Mouse (Mus musculus) midbrain, embryonic 12.5 days (tissue): Measurements from ENCODE around the gene Arf3. TPM values are rescaled to one million over a fixed set of nuclear protein-coding genes. Genes with fewer than 3 reads are reported as not detected.

Experiments
- ATAC-seq: fragments of 200-750 bp; cut with Nextera tagmentation; 2 replicates; pipeline ENCODE4 v1.8.0; 2017; ENCODE audit warnings: low read depth, moderate TSS enrichment, moderate library complexity; ENCODE audit not compliant: low FRiP score
- H3K27ac ChIP-seq: fragments of 300-500 bp; sonication (generic); replicated peaks from 2 replicates; pipeline ENCODE4 v1.5.1; 2016; ENCODE audit warnings: mild to moderate bottlenecking
- H3K27me3 ChIP-seq: fragments of 300-500 bp; sonication (generic); 2 replicates; pipeline ENCODE4 v1.6.1; 2016; ENCODE audit warnings: mild to moderate bottlenecking
- H3K36me3 ChIP-seq: fragments of 300-500 bp; sonication (generic); 2 replicates; pipeline ENCODE4 v1.6.1; 2016
- H3K4me1 ChIP-seq: fragments of 300-500 bp; sonication (generic); 2 replicates; pipeline ENCODE4 v1.6.1; 2016
- H3K4me2 ChIP-seq: fragments of 300-500 bp; sonication (generic); replicated peaks from 2 replicates; pipeline ENCODE4 v1.6.1; 2016; ENCODE audit warnings: mild to moderate bottlenecking, moderate library complexity
- H3K4me3 ChIP-seq: fragments of 300-500 bp; sonication (generic); 2 replicates; pipeline ENCODE4 v1.5.1; 2016; ENCODE audit warnings: mild to moderate bottlenecking
- H3K9ac ChIP-seq: fragments of 300-500 bp; sonication (generic); replicated peaks from 2 replicates; pipeline ENCODE4 v1.6.1; 2016; ENCODE audit warnings: mild to moderate bottlenecking, moderate library complexity
- H3K9me3 ChIP-seq: fragments of 300-500 bp; sonication (generic); 2 replicates; pipeline ENCODE4 v1.6.1; 2016; ENCODE audit warnings: mild to moderate bottlenecking
- WGBS: fragments of 180-500 bp; shearing (Covaris S2); methylation state at CpG from one replicate; pipeline ENCODE4 v1.1.7; 2016; 5-methylcytosine and 5-hydroxymethylcytosine counted together
- polyA plus RNA-seq: library from polyadenylated mRNA; unstranded; fragments of >200 nt; fragmentation: Nextera tagmentation; extraction: Ambion mirVana; gene quantifications from 2 replicates; pipeline ENCODE4 v1.2.1, GENCODE M21; 2016

Arf3 gene
- polyA plus RNA-seq, 1 experiment from 2014 or later: 56.0 TPM

DNA sequence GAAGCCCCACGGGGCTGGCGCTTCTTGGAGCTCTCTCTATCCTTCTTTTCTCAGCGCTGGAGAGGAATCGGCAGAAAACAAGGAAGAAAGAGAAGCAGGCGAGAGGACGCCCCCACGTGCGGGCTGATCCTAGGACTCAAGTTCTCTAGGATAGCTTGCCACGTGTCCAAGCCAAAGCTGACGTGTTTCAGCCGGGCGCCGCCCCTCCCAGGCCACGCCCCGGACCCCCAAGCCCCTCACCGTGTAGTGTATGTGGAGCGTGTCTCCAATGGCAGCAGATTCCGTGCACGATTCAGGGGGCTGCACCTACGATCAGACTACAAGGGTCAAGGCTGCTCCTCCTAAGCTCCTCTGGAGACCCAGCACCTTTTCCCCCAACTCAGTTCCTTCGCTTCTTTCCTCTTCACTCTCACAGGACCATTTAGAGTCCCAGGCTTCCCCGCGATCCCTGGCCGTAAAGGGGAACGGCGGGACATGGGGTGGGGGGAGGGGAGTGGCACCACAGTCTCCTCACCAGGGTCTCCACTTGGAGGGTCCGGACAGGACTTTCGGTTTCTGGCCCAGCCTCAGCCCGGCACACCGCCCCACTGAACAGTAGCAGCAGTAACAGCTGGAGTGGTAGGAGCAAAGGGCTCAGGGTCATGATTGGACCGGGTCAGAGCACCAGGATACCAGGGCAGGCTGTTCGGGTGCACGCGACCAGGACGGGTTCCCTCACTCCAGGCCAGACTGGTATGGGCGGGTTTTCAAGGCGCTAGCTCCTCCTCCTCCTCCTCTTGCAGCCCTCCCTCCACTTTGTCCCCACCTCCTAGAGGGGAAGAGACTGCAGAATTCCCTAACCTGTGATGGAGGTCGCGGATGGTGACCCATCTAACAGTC, 35.3 kb downstream of the Arf3 start, which contains the start of gene Fkbp11:
Gene Fkbp11, minus strand, starts transcription at position 756 of the 879 bp plus-strand sequence.
- Histone ChIP-seq H3K27me3 (peaks cover 58% of the 10 kb centered on the region), H3K9ac (peak within 1 kb of the TSS; percentile 58), H3K4me1 (peaks cover 29% of the 10 kb centered on the region), H3K36me3 (no peaks in the 10 kb centered on the region), H3K4me3 (peak within 1 kb of the TSS; percentile 45), H3K4me2 (peak within 1 kb of the TSS; percentile 89), H3K9me3 (no peaks in the 10 kb centered on the region), H3K27ac (no peak within 1 kb of the TSS)
- peak; percentile 68 for ATAC-seq
- WGBS: under 1% methylated on average over 39 of the region's 39 CpGs

- no peak overlapping the region; the same call in 1 of the 2 replicates for H3K9ac ChIP-seq
- H3K9me3 ChIP-seq: no peaks in the 10 kb centered on the region
- 48% methylated on average over 7 of the region's 7 CpGs for WGBS
- H3K4me1 ChIP-seq: peaks cover 32% of the 10 kb centered on the region
- peak overlapping the region; percentile 45; the same call in 1 of the 2 replicates for H3K4me3 ChIP-seq
- no peaks in the 10 kb centered on the region for H3K36me3 ChIP-seq
- peak overlapping the region; percentile 89 for H3K4me2 ChIP-seq
- no peak overlapping the region for H3K27ac ChIP-seq
- ATAC-seq: no peak
- peaks cover 66% of the 10 kb centered on the region for H3K27me3 ChIP-seq
Observed at GRCm38 (mm10) chr15:98726746-98727145, 36.3 kb downstream of the Arf3 start.

GRCm38 (mm10) chr15:98726079-98726478, 36.9 kb downstream of the Arf3 start:
- peaks cover 69% of the 10 kb centered on the region for H3K27me3 ChIP-seq
- H3K4me2 ChIP-seq: no peak overlapping the region
- no peaks in the 10 kb centered on the region for H3K36me3 ChIP-seq
- H3K9ac ChIP-seq: no peak overlapping the region
- WGBS: 79% methylated on average over 4 of the region's 4 CpGs
- H3K9me3 ChIP-seq: no peaks in the 10 kb centered on the region
- no peak for ATAC-seq
- no peak overlapping the region for H3K4me3 ChIP-seq
- peaks cover 32% of the 10 kb centered on the region for H3K4me1 ChIP-seq
- H3K27ac ChIP-seq: no peak overlapping the region

GRCm38 (mm10) chr15:98724441-98724840, 38.6 kb downstream of the Arf3 start:
- Histone ChIP-seq H3K9me3 (no peaks in the 10 kb centered on the region), H3K27me3 (peaks cover 69% of the 10 kb centered on the region), H3K4me2 (peak overlapping the region; percentile 26), H3K36me3 (no peaks in the 10 kb centered on the region), H3K27ac (no peak overlapping the region), H3K4me1 (peaks cover 32% of the 10 kb centered on the region), H3K9ac (no peak overlapping the region), H3K4me3 (0 out of 2 replicates have a peak overlapping the region, but pooled peaks have one; percentile 0)
- 26% methylated on average over 18 of the region's 19 CpGs for WGBS
- no peak for ATAC-seq

- ATAC-seq: no peak
- peaks cover 54% of the 10 kb centered on the region for H3K27me3 ChIP-seq
- H3K9ac ChIP-seq: no peak overlapping the region
- no peak overlapping the region for H3K4me2 ChIP-seq
- peaks cover 30% of the 10 kb centered on the region for H3K4me1 ChIP-seq
- no peaks in the 10 kb centered on the region for H3K9me3 ChIP-seq
- no peaks in the 10 kb centered on the region for H3K36me3 ChIP-seq
- no peak overlapping the region for H3K27ac ChIP-seq
- WGBS: 74% methylated on average over 14 of the region's 14 CpGs
- H3K4me3 ChIP-seq: no peak overlapping the region
Observed at GRCm38 (mm10) chr15:98722854-98723253, 40.2 kb downstream of the Arf3 start.

DNA sequence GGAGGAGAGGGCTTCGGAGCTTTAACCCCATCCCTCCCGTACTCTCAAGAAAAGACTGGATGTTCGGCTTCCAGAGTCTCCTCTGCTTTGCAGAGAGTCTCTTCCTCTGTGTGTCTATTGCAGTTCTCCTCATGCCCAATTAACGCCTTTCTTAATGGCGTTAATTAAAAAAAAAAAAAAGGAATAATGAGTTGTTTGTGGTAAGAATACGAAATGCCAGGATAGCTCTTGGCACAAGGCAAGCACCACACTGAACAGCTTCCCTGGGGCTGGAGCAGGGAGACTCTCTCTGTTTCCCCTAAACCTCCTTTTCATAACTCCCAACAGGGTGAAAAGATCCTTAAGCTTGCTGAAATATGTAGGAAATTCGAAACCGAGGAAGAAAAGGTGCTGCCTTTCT, 40.8 kb downstream of the Arf3 start:
- H3K27me3 ChIP-seq: peaks cover 47% of the 10 kb centered on the region
- peaks cover 23% of the 10 kb centered on the region for H3K4me1 ChIP-seq
- no peaks in the 10 kb centered on the region for H3K9me3 ChIP-seq
- 71% methylated on average over 8 of the region's 8 CpGs for WGBS
- ATAC-seq: no peak
- H3K27ac ChIP-seq: no peak overlapping the region
- no peak overlapping the region for H3K9ac ChIP-seq
- no peaks in the 10 kb centered on the region for H3K36me3 ChIP-seq
- no peak overlapping the region for H3K4me3 ChIP-seq
- H3K4me2 ChIP-seq: no peak overlapping the region

- no peaks in the 10 kb centered on the region; the same call in 1 of the 2 replicates for H3K4me1 ChIP-seq
- no peak overlapping the region for H3K4me3 ChIP-seq
- H3K27ac ChIP-seq: no peak overlapping the region
- WGBS: 70% methylated on average over 16 of the region's 16 CpGs
- no peak overlapping the region for H3K4me2 ChIP-seq
- H3K9ac ChIP-seq: no peak overlapping the region
- no peaks in the 10 kb centered on the region for H3K9me3 ChIP-seq
- peaks cover 17% of the 10 kb centered on the region for H3K27me3 ChIP-seq
- no peaks in the 10 kb centered on the region for H3K36me3 ChIP-seq
- no peak for ATAC-seq
Observed at GRCm38 (mm10) chr15:98717301-98717700, 45.7 kb downstream of the Arf3 start.

- 0 out of 2 replicates have a peak, but pooled peaks cover 3% of the 10 kb centered on the region for H3K4me1 ChIP-seq
- no peak overlapping the region for H3K4me2 ChIP-seq
- no peak for ATAC-seq
- 84% methylated on average over 5 of the region's 5 CpGs for WGBS
- H3K36me3 ChIP-seq: no peaks in the 10 kb centered on the region
- H3K27ac ChIP-seq: no peak overlapping the region
- H3K9ac ChIP-seq: no peak overlapping the region
- H3K27me3 ChIP-seq: peaks cover 10% of the 10 kb centered on the region
- H3K9me3 ChIP-seq: no peaks in the 10 kb centered on the region
- no peak overlapping the region for H3K4me3 ChIP-seq
Observed at GRCm38 (mm10) chr15:98714230-98714652, 48.8 kb downstream of the Arf3 start.

GRCm38 (mm10) chr15:98710442-98710841, 52.6 kb downstream of the Arf3 start:
- Histone ChIP-seq H3K4me1 (0 out of 2 replicates have a peak, but pooled peaks cover 3% of the 10 kb centered on the region), H3K9ac (no peak overlapping the region), H3K4me3 (no peak overlapping the region), H3K36me3 (no peaks in the 10 kb centered on the region), H3K9me3 (no peaks in the 10 kb centered on the region), H3K27me3 (peaks cover 23% of the 10 kb centered on the region), H3K27ac (no peak overlapping the region), H3K4me2 (no peak overlapping the region)
- ATAC-seq: no peak
- WGBS: 19% methylated on average over 9 of the region's 9 CpGs

DNA sequence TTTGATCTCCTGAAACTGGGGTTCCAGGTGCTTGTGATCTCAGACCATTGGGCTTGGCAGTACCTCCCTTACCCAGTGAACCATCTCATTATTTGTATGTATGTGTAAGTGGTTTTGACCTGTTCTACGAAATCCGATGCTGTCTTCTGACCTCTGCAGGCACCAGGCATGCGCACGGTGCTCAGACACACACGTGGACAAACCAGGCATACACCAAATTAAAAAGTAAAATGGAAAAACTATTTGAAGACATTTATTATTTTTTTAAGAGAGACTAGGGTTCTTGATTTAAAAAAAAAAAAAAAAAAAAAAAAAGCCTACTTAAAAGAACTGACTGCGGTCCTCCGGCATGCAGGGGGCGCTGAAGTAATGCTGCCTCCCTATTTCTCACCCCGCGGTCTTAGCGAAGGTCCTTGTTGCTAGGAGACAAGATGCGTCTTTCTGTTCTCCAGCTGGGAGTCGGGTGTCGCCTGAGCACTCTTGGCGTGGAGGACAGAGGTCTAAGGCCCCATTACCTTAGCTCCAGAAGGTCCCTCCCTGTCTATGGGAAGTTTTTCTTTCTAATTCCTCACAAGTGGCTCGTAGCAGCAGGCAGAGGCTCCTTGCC, 55.1 kb downstream of the Arf3 start, which contains the start of gene Ccdc65:
Gene Ccdc65, plus strand, starts transcription at position 442 of the 607 bp plus-strand sequence.
- Histone ChIP-seq H3K9me3 (no peaks in the 10 kb centered on the region), H3K36me3 (no peaks in the 10 kb centered on the region), H3K4me2 (peak within 1 kb of the TSS; percentile 44), H3K27me3 (peaks cover 27% of the 10 kb centered on the region), H3K9ac (no peak within 1 kb of the TSS), H3K4me1 (0 out of 2 replicates have a peak, but pooled peaks cover 3% of the 10 kb centered on the region), H3K4me3 (peak within 1 kb of the TSS; percentile 32), H3K27ac (no peak within 1 kb of the TSS)
- WGBS: 18% methylated on average over 16 of the region's 16 CpGs
- no peak for ATAC-seq

DNA sequence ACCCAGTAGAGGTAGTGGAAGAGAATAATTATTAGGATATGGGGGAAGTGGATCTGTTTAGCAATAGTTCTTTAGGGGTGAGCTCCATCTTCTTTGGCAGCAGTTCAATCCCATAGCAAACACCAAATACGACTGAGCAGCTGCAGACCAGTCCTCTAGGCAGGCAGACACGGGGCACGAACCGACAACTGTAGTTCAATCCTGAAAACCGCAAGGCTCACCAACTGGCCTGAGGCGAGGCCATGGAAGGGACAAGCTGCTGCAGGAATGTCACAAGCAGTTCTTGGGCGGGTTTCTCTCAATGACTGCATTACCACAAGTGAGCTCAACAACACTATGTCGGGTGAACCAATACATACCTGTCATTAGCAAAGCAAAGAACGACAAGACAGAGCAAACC, 58.7 kb downstream of the Arf3 start:
- WGBS: 66% methylated on average over 9 of the region's 9 CpGs
- H3K9ac ChIP-seq: no peak overlapping the region
- ATAC-seq: no peak
- H3K9me3 ChIP-seq: no peaks in the 10 kb centered on the region
- H3K4me3 ChIP-seq: no peak overlapping the region
- no peak overlapping the region for H3K27ac ChIP-seq
- H3K27me3 ChIP-seq: peaks cover 52% of the 10 kb centered on the region
- H3K36me3 ChIP-seq: no peaks in the 10 kb centered on the region
- H3K4me2 ChIP-seq: no peak overlapping the region
- peaks cover 6% of the 10 kb centered on the region; the same call in 1 of the 2 replicates for H3K4me1 ChIP-seq
